Mouse (Mus musculus) small intestine, adult 2 months (tissue): ENCODE results near the gene Mlc1.

Source experiments
- CTCF ChIP-seq: fragments of 200-500 bp; IDR thresholded peaks from 2 replicates; pipeline ENCODE4 v1.5.1; 2012; ENCODE audit warnings: low read depth, mild to moderate bottlenecking, control low read depth, inconsistent platforms, low read length, moderate library complexity, mixed read lengths; ENCODE audit not compliant: insufficient replicate concordance, insufficient read length; ENCODE audit errors: extremely low read depth
- POLR2A ChIP-seq: fragments of 200-500 bp; IDR thresholded peaks from 2 replicates; pipeline ENCODE4 v1.6.1; 2012; ENCODE audit warnings: low read depth, mild to moderate bottlenecking, control low read depth, inconsistent platforms, low read length, moderate library complexity

DNA sequence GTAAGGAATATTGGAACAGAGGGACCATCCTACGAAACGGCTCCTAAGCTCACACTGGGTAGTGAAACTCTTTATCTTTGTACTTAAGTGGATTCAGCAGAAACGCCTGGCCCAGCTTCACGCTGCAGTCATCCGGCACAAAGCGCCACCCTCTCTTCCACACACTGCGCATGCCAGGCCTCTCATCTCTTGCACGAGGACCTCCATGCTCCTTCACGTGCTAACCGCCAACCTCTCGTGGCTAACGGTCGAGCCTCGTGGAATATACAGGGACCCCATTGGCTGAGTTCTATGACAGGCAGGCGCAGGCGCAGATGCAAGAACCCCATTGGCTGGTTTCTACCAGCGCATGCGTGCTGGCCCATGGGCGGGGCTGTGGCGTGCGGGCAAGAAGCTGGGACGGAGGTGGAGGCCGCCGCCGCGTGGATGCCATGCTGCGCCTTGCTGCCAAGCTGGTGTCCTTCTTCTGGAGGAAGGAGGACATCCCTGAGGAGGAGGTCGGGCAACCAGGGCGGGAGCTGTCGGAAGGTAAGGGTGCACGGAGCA lies 3.8 kb upstream of the Mlc1 start, which contains the start of gene Mov10l1:
- TF ChIP-seq CTCF, result no peak
- TF ChIP-seq POLR2A, result no peak
